Mouse (Mus musculus) skeletal muscle tissue, postnatal 0 days (tissue): ENCODE results near the gene 4833427G06Rik. TPM values are rescaled to one million over a fixed set of nuclear protein-coding genes. Genes with fewer than 3 reads are reported as not detected.

Source experiments
- microRNA counts: library from miRNA; unstranded; fragments of <30 nt; microRNA quantifications from one replicate; lab custom pipeline; 2015
- microRNA-seq, 2 experiments: library from miRNA; unstranded; fragments of <30 nt; microRNA quantifications; one replicate each; pipeline ENCODE4; 2016
- polyA plus RNA-seq: library from polyadenylated mRNA; unstranded; fragments of >200 nt; fragmentation: Nextera tagmentation; extraction: Ambion mirVana; gene quantifications from 2 replicates; pipeline ENCODE4 v1.2.1, GENCODE M21; 2015

The 4833427G06Rik gene
- not detected in 2 replicates for polyA plus RNA-seq

GRCm38 (mm10) chr9:51101756-51102425 is at the start of gene 4833427G06Rik:
Gene 4833427G06Rik (minus strand): TSS chr9:51102078.

GRCm38 (mm10) chr9:51076979-51077315 is 24.9 kb downstream of the 4833427G06Rik start, which contains the start of gene Layn:
Gene Layn (minus strand): TSS chr9:51077094.

GRCm38 (mm10) chr9:51060601-51061000 is 41.3 kb downstream of the 4833427G06Rik start, which contains the start of gene Btg4:
Gene Btg4 (plus strand): TSS chr9:51060901.

MicroRNAs within 50 kb of the gene (microRNA counts, 519-probe panel; counts per million panel counts)
- microRNA mmu-miR-34b-3p (lab: Ali Mortazavi, UCI) (1,644 counts per million, percentile 62 among the panel's probes with 10 or more counts), microRNA mmu-miR-34b-5p (lab: Ali Mortazavi, UCI) (296 counts per million, percentile 58 among the panel's probes with 10 or more counts), microRNA mmu-miR-34c (lab: Ali Mortazavi, UCI) (6,860 counts per million, percentile 95 among the panel's probes with 10 or more counts)

Small RNA genes within 50 kb of the gene (microRNA-seq; reads per million reads assigned to microRNA genes)
- 3.6 to 6.1 reads per million in 2 experiments for gene Mir34b
- 83.4 to 85.5 reads per million in 2 experiments for gene Mir34c

Other genes with a start within 250 kb of the 4833427G06Rik start
- gene Sik2, start 93.0 kb downstream of the 4833427G06Rik start, polyA plus RNA-seq = 7.8 and 16.6 TPM in 2 replicates
- gene Btg4, start 41.2 kb downstream of the 4833427G06Rik start, polyA plus RNA-seq = not detected in 2 replicates
- 2.0 and 2.5 TPM in 2 replicates for gene Layn, start 25.0 kb downstream of the 4833427G06Rik start, polyA plus RNA-seq
- gene Gm32742, start 63.4 kb upstream of the 4833427G06Rik start, polyA plus RNA-seq = not detected in 2 replicates
- gene Pou2af1, start 111.6 kb upstream of the 4833427G06Rik start, polyA plus RNA-seq = 0.09 TPM in 1 of 2 replicates, not detected in the other
- gene Colca2, start 176.5 kb upstream of the 4833427G06Rik start, polyA plus RNA-seq = 2.7 and 2.9 TPM in 2 replicates
- gene 1810046K07Rik, start 226.8 kb upstream of the 4833427G06Rik start, polyA plus RNA-seq = not detected in 2 replicates